Mouse (Mus musculus): ENCODE data around the gene Ino80d. TPM values are rescaled to one million over a fixed set of nuclear protein-coding genes. Genes with fewer than 3 reads are reported as not detected.
"Not testable (repeated sequence)": the region's sequence is repeated elsewhere in the genome, so short reads cannot be mapped to it uniquely, and the experiment has no call there.

Ino80d gene
- polyA plus RNA-seq (2016; fragmentation: Nextera tagmentation; extraction: Ambion mirVana) = 9.9 and 11.1 TPM in 2 replicates

DNA sequence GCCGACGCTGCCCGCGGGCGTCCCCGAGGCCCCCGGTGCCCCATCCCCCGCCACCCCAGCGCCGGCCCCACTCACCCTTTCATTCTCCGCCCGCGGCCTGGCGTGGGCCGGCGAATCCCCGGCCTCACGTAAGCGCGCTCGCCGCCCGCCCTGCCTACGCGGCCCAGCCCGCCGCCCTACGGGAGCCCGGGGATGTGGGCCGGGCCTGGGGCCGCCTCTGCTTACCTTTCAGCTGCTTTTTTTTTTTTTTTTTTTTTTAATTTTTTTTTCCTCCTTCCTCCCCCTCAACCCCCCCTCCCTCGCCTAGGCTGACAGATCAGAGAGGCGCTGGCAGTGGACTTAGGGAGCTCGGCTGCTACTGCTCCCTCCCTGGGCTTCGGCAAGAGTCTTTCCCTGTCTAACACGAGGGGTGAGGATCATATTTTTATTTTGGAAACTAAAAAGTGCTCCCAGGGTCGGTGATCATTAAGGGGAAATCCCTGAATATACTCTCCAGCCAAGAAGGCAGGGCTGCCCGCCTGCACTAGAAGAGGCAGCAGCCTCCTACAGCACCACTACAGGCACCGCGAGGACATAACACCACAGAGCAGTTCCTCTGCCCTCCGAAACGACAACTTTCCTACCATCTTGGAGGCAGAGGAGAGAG is at the start of gene Ino80d:
TSS of gene Ino80d (minus strand) at position 532 of the 646 bp plus-strand sequence.
- WGBS = under 1% methylated on average over 38 of the region's 42 CpGs
- H3K36me3 ChIP-seq (replicated peaks) = peaks cover 20% of the 10 kb centered on the region
- DNase-seq (ENCODE audit: extremely low spot score, low spot score) = peak; percentile 82
- H3K27ac ChIP-seq = peak within 1 kb of the TSS; percentile 100
- H3K9me3 ChIP-seq = no peaks in the 10 kb centered on the region
- peaks cover 42% of the 10 kb centered on the region for H3K4me1 ChIP-seq
- H3K27me3 ChIP-seq (ENCODE audit: poor library complexity, severe bottlenecking) = no peaks in the 10 kb centered on the region
- peak within 1 kb of the TSS; percentile 98 for H3K4me3 ChIP-seq

DNA sequence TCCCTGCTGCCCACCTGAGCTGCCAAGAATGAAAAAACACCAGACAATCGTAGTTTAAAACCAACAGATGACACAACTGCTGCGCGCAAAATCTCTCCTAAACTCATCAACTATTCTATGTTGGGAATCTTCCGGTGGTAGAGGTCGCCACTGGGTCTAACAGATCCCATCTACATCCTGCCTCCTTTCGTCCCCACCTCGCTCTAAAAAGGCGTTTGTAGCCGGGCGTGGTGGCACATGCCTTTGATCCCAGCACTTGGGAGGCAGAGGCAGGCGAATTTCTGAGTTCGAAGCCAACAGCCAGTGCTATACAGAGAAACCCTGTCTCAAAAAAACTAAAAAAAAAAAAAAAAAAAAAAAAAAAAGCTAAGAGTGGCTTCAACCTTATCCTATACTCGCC is 25.8 kb upstream of the Ino80d start:
- no peak for DNase-seq (ENCODE audit: extremely low spot score, low spot score)
- Histone ChIP-seq H3K9me3 (no peaks in the 10 kb centered on the region), H3K27ac (no peak overlapping the region), H3K27me3 (ENCODE audit: poor library complexity, severe bottlenecking) (no peaks in the 10 kb centered on the region), H3K4me3 (no peak overlapping the region), H3K4me1 (no peaks in the 10 kb centered on the region), H3K36me3 (replicated peaks) (peaks cover 72% of the 10 kb centered on the region)
- WGBS = 95% methylated on average over 13 of the region's 13 CpGs

DNA sequence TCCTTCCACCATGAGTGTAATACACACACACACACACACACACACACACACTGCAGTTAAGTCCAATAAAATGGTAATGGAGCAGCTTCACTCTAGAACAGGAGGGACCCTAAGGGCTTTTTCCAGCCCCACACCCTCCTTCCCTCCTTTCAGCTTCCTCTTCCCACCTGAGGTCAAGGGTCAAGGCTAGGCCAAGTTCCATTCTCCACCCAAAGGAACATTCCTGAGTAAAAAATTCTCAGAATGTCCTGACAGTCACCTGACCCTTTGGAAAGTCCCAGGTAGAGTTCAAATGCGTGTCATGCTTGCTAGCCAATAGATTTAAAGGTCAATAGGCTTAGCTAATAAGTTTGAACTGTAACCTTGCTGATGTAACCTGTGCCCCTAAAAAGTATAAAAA is 24.1 kb upstream of the Ino80d start:
- not testable (repeated sequence) for H3K4me1 ChIP-seq; H3K27me3 ChIP-seq (ENCODE audit: poor library complexity, severe bottlenecking); H3K9me3 ChIP-seq; H3K27ac ChIP-seq; DNase-seq (ENCODE audit: extremely low spot score, low spot score); H3K4me3 ChIP-seq
- peaks cover 55% of the 10 kb centered on the region for H3K36me3 ChIP-seq (replicated peaks)
- WGBS = 94% methylated on average over 1 of the region's 1 CpGs

DNA sequence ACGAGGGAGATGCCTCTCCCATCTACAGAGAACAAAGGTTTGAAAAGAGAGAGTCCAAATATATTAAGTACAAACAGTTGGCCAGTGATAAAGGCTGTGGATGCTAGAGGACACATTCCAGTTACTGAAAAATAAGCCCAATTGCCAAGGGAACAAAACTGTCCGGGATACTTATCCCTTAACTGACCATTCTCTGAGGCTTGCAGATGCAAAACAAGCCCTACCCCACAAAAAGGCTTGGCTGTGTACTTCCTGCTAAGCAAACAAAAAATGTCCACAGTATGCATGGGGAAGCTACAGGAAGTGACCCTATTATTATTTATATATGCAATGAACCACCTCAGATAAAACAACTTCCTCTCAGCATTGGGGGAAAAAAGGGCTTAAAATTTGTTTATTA is 23.5 kb upstream of the Ino80d start:
- Histone ChIP-seq H3K36me3 (replicated peaks) (peaks cover 49% of the 10 kb centered on the region), H3K4me1 (no peaks in the 10 kb centered on the region), H3K27ac (no peak overlapping the region), H3K4me3 (no peak overlapping the region), H3K27me3 (ENCODE audit: poor library complexity, severe bottlenecking) (no peaks in the 10 kb centered on the region), H3K9me3 (no peaks in the 10 kb centered on the region)
- no peak for DNase-seq (ENCODE audit: extremely low spot score, low spot score)
- WGBS = 89% methylated on average over 2 of the region's 2 CpGs

DNA sequence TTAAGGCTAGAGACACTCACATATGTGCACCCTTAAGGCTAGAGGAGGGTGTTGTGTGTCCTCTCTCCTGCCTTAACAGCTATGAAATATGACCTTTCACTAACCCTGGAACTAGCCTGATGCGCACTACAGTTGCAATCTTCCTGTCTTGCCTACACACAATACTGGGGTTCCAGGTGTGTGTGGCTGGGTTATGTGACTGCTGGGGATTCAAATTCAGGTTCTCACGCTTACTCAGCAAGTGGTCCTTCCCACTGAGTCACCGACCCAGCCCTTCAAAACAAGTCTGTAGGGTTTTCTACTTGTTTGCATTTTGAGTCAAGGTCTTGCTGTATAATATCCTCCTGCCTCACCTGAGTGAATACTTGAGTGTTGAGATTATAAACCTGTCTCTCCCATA is 20.1 kb upstream of the Ino80d start:
- peaks cover 21% of the 10 kb centered on the region for H3K36me3 ChIP-seq (replicated peaks)
- no peak for DNase-seq (ENCODE audit: extremely low spot score, low spot score)
- no peaks in the 10 kb centered on the region for H3K27me3 ChIP-seq (ENCODE audit: poor library complexity, severe bottlenecking)
- peaks cover 8% of the 10 kb centered on the region for H3K4me1 ChIP-seq
- 85% methylated on average over 3 of the region's 3 CpGs for WGBS
- H3K27ac ChIP-seq = no peak overlapping the region
- H3K4me3 ChIP-seq = no peak overlapping the region
- H3K9me3 ChIP-seq = no peaks in the 10 kb centered on the region

DNA sequence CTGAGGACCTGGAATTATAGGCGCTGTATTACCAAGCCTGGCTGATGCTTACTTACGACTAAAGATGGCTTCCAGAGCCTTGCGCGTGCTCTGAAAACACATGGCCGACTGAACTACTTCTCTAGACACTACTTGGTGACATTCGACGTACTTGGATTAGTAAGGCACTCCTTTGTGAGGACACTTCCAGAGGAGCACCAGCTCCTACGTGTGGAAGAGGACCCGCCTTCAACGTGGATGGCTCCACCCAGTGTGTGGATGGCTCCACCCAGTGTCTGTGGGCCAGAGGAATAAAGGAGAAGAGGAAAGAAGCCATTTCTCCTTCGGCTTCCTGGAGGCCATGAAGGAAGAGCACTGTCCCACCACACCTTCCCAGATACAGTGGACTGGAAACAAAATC is 17.3 kb upstream of the Ino80d start:
- Histone ChIP-seq H3K36me3 (replicated peaks) (peaks cover 12% of the 10 kb centered on the region), H3K27ac (no peak overlapping the region), H3K4me3 (no peak overlapping the region), H3K4me1 (peaks cover 15% of the 10 kb centered on the region), H3K9me3 (peaks cover 3% of the 10 kb centered on the region; the same call in 1 of the 2 replicates), H3K27me3 (ENCODE audit: poor library complexity, severe bottlenecking) (no peaks in the 10 kb centered on the region)
- no peak for DNase-seq (ENCODE audit: extremely low spot score, low spot score)
- 91% methylated on average over 11 of the region's 11 CpGs for WGBS

DNA sequence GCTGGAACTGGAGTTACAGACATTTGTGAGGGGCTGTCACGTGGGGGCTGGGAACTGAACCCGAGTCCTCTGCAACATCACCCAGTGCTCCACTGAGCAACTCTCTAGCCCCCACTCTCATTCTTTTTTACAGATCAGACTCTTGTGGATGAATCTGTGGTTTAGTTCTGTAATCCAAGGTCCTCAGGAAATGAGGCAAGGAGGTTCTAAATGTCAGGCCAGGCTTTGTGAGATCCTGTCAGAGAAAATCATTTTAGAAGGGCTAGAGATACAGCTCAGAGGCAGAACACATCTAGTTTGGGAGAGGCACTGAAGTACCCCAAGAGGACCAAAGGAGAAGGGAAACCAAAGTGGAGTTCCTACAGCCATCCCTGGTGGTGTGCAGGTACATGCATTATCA is 16.4 kb upstream of the Ino80d start:
- WGBS = 88% methylated on average over 2 of the region's 2 CpGs
- Histone ChIP-seq H3K27me3 (ENCODE audit: poor library complexity, severe bottlenecking) (no peaks in the 10 kb centered on the region), H3K27ac (no peak overlapping the region), H3K9me3 (peaks cover 3% of the 10 kb centered on the region; the same call in 1 of the 2 replicates), H3K4me3 (no peak overlapping the region), H3K36me3 (replicated peaks) (peaks cover 17% of the 10 kb centered on the region), H3K4me1 (peaks cover 15% of the 10 kb centered on the region)
- DNase-seq (ENCODE audit: extremely low spot score, low spot score) = no peak

DNA sequence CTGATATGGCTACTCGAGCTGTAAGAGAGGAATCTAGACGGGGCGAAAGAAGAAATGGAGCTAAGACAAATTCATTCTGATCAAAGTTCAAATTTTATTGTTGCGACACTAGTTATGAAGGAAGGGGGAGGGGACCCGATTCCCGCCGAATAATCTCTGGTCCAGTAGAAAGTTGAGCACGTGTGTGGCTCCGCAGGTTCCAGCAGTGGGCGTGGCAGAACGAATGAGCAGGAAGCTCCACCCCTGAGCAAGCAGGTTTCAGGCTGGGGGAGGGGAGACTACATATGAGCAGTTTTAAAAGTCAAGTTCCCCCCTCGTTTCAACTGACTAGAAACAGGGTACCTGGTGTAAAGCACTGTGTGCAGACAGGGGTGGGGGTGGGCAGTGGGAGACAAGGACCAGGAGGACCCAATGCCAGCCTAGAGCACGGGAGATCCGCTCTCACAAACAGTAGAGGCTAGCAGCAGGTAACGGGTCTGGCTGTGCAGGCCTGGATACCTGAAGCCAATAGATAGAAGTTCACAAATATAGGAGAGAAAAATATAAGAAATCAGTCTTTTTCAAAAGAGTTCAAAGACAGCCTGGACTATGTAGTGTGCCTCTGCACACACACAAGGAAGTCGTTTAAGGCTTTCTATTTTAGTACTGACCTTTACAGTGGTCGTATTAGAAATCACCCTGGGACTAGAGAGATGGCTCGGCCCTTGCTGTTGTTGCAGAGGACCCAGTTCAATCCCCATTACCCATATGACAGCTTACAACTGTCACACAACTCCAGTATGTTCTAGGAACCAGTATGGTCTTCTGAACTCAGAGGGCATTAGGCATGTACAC is 15.6 kb upstream of the Ino80d start:
- H3K27ac ChIP-seq = peak overlapping the region; percentile 81
- H3K4me3 ChIP-seq = peak overlapping the region; percentile 44
- H3K27me3 ChIP-seq (ENCODE audit: poor library complexity, severe bottlenecking) = no peaks in the 10 kb centered on the region
- H3K4me1 ChIP-seq = peaks cover 15% of the 10 kb centered on the region
- peak; percentile 25 for DNase-seq (ENCODE audit: extremely low spot score, low spot score)
- 27% methylated on average over 18 of the region's 18 CpGs for WGBS
- H3K9me3 ChIP-seq = peaks cover 3% of the 10 kb centered on the region; the same call in 1 of the 2 replicates
- H3K36me3 ChIP-seq (replicated peaks) = peaks cover 25% of the 10 kb centered on the region

DNA sequence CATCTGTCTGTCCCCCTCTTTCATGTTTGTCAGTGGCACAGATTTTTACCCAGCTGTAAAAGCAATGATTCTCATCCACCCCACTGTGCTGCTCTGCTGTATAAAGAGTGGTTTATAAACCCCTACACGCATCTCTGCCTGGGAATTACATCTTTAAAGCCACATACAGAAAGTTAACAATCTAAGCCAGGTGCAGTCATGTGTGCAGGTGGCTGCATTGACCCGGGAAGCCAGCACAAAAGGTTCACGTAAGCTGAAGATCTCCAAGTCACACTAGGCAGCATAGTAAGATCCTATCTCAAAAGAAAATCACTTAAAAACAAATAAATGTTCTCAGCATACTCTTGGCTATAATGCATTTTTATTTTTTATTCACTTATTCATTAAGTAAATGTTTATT is 14.8 kb upstream of the Ino80d start:
- Histone ChIP-seq H3K4me1 (peaks cover 15% of the 10 kb centered on the region), H3K9me3 (peaks cover 3% of the 10 kb centered on the region; the same call in 1 of the 2 replicates), H3K27me3 (ENCODE audit: poor library complexity, severe bottlenecking) (no peaks in the 10 kb centered on the region), H3K4me3 (peak overlapping the region; percentile 44), H3K27ac (peak overlapping the region; percentile 56), H3K36me3 (replicated peaks) (peaks cover 30% of the 10 kb centered on the region)
- DNase-seq (ENCODE audit: extremely low spot score, low spot score) = no peak
- WGBS = 45% methylated on average over 3 of the region's 3 CpGs

DNA sequence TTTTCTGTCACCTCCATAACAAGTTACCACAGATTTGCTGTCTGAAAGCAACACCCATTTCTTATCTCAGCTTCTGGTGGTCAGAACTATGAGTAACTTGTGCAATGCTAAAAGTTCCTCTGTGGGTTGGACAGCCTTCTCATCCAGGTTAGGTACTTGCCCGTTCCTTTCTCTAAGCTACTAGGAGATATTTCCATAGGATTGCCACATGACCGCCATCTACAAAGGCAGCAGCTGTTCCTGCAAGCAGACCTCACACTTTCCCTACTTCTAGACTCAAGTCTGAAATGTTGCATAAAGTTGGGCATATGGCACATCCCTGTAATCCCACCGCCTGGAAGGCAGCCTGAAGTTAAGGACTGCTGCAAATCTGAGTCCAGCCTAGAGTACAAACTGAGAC is 11.7 kb upstream of the Ino80d start:
- H3K9me3 ChIP-seq = peaks cover 3% of the 10 kb centered on the region; the same call in 1 of the 2 replicates
- H3K36me3 ChIP-seq (replicated peaks) = peaks cover 54% of the 10 kb centered on the region
- WGBS = 96% methylated on average over 3 of the region's 3 CpGs

DNA sequence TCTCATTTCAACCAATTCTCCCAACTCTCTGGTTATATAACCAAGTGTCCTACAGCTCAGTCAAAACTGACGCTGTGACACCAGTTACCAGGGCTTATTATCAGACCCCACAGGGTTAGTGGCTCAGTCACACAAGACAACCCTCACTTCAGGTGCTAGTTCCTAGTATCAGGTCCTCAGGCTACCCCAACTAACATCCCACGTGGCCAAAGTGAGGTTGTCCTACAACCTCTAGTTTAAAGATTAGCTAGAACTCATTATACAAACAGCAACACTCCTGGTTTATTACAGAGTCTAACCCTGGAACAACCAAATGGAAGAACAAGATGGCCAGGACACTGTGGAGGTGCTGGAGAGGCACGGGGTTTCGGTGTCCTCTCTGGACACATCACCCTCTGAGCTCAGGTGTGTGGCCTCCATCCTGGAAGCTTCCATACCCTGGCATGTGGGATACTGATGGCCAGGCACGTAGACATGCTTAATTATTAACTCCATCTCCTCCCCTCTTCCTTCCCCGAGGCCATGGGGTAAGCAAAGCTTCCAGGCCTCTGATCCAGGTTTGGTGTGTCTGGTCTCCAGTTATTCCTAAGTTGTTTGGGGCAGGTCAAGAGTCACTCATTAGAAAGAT is 9.5 kb upstream of the Ino80d start:
- WGBS = 87% methylated on average over 6 of the region's 6 CpGs
- peaks cover 3% of the 10 kb centered on the region; the same call in 1 of the 2 replicates for H3K9me3 ChIP-seq
- peaks cover under 1% of the 10 kb centered on the region; the same call in 1 of the 2 replicates for H3K4me1 ChIP-seq
- no peak overlapping the region for H3K27ac ChIP-seq
- no peaks in the 10 kb centered on the region for H3K27me3 ChIP-seq (ENCODE audit: poor library complexity, severe bottlenecking)
- DNase-seq (ENCODE audit: extremely low spot score, low spot score) = no peak
- peaks cover 73% of the 10 kb centered on the region for H3K36me3 ChIP-seq (replicated peaks)
- no peak overlapping the region for H3K4me3 ChIP-seq

More for the DNA sequence above, 11.7 kb upstream of the Ino80d start:
- DNase-seq (ENCODE audit: extremely low spot score, low spot score) = no peak
- Histone ChIP-seq H3K4me1 (peaks cover 15% of the 10 kb centered on the region), H3K27me3 (ENCODE audit: poor library complexity, severe bottlenecking) (no peaks in the 10 kb centered on the region), H3K27ac (no peak overlapping the region), H3K4me3 (no peak overlapping the region)

DNA sequence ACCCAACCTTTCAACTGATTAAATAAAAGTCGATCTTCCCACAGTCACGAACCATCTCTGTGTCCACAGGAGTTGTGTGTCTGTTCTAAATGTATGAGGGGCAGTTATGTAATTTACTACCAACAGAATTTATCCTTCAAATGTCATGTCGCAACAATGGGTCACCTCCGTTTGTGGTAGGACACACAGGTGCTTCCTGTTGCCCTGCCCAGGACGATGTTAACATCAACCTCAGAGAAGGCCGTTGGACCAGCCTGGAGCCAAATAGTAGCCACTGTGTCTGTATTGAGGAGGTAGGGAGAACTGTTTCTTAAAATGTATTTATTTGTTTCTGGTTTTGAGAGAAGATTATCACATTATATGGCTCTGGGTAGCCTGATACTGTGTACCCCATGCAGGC is 7.5 kb upstream of the Ino80d start:
- Histone ChIP-seq H3K36me3 (replicated peaks) (peaks cover 81% of the 10 kb centered on the region), H3K4me1 (no peaks in the 10 kb centered on the region)
- 95% methylated on average over 6 of the region's 6 CpGs for WGBS

More for the DNA sequence above, 7.5 kb upstream of the Ino80d start:
- DNase-seq (ENCODE audit: extremely low spot score, low spot score) = no peak
- Histone ChIP-seq H3K9me3 (no peaks in the 10 kb centered on the region; the same call in 1 of the 2 replicates), H3K4me3 (no peak overlapping the region), H3K27ac (no peak overlapping the region), H3K27me3 (ENCODE audit: poor library complexity, severe bottlenecking) (no peaks in the 10 kb centered on the region)

Measured in forebrain, embryonic 10.5 days (tissue).